Mouse (Mus musculus) kidney, postnatal 10 days (tissue): Measurements from ENCODE around the gene Ubfd1.
A peak's percentile ranks its signal among the peaks of the same experiment; 100 is the strongest.

Source experiments
- DNase-seq: peaks from one replicate; pipeline ENCODE4 v3.0.0; 2021; ENCODE audit warnings: mixed read lengths

The Ubfd1 gene

GRCm38 (mm10) chr7:122066945-122067516, at the start of gene Ubfd1, which contains the start of gene Ears2:
Gene Ubfd1, plus strand, starts transcription at chr7:122067175.
Gene Ears2, minus strand, starts transcription at chr7:122067263.
- DNase-seq = peak; percentile 97

GRCm38 (mm10) chr7:122018247-122018646, 48.7 kb upstream of the Ubfd1 start:
- DNase-seq = no peak

- no peak for DNase-seq
Measured at GRCm38 (mm10) chr7:122018978-122019377, 48.0 kb upstream of the Ubfd1 start.

GRCm38 (mm10) chr7:122020273-122020666, 46.7 kb upstream of the Ubfd1 start:
- DNase-seq = peak; percentile 21

GRCm38 (mm10) chr7:122020667-122021354, 46.2 kb upstream of the Ubfd1 start, which contains the start of gene Gga2:
Gene Gga2, minus strand, starts transcription at chr7:122021222.
- peak; percentile 94 for DNase-seq

- DNase-seq = peak; percentile 21
Measured at GRCm38 (mm10) chr7:122022131-122022530, 44.8 kb upstream of the Ubfd1 start.

- no peak for DNase-seq
Measured at GRCm38 (mm10) chr7:122033371-122033770, 33.6 kb upstream of the Ubfd1 start.

- peak; percentile 56 for DNase-seq
Measured at GRCm38 (mm10) chr7:122034348-122034747, 32.6 kb upstream of the Ubfd1 start.

GRCm38 (mm10) chr7:122044106-122044505, 22.9 kb upstream of the Ubfd1 start:
- DNase-seq = no peak

GRCm38 (mm10) chr7:122045181-122045634, 21.8 kb upstream of the Ubfd1 start:
- DNase-seq = peak; percentile 72

GRCm38 (mm10) chr7:122045711-122046110, 21.3 kb upstream of the Ubfd1 start:
- DNase-seq = no peak

- DNase-seq = no peak
Measured at GRCm38 (mm10) chr7:122046813-122047212, 20.2 kb upstream of the Ubfd1 start.

GRCm38 (mm10) chr7:122048191-122048590, 18.8 kb upstream of the Ubfd1 start:
- DNase-seq = no peak

GRCm38 (mm10) chr7:122050834-122051233, 16.1 kb upstream of the Ubfd1 start:
- peak; percentile 75 for DNase-seq

GRCm38 (mm10) chr7:122056633-122057032, 10.3 kb upstream of the Ubfd1 start:
- no peak for DNase-seq

GRCm38 (mm10) chr7:122065656-122066055, 1.3 kb upstream of the Ubfd1 start:
- no peak for DNase-seq

GRCm38 (mm10) chr7:122066102-122066944, 652 bp upstream of the Ubfd1 start:
- peak; percentile 20 for DNase-seq

GRCm38 (mm10) chr7:122067517-122068381, 774 bp downstream of the Ubfd1 start:
- no peak for DNase-seq

- no peak for DNase-seq
Measured at GRCm38 (mm10) chr7:122074374-122074773, 7.4 kb downstream of the Ubfd1 start.

GRCm38 (mm10) chr7:122079798-122080554, 13.0 kb downstream of the Ubfd1 start:
- DNase-seq = no peak

- DNase-seq = no peak
Measured at GRCm38 (mm10) chr7:122081071-122081470, 14.1 kb downstream of the Ubfd1 start.
